Mouse (Mus musculus): ENCODE measurements around the gene Olfr1350. TPM values are rescaled to one million over a fixed set of nuclear protein-coding genes. Genes with fewer than 3 reads are reported as not detected.

Gene Olfr1350
- not detected for polyA plus RNA-seq (2012; fragmentation: generic; extraction: Trizol)
- long read RNA-seq, experiment 1 = 0 reads
- long read RNA-seq, experiment 2 = 0 reads

DNA sequence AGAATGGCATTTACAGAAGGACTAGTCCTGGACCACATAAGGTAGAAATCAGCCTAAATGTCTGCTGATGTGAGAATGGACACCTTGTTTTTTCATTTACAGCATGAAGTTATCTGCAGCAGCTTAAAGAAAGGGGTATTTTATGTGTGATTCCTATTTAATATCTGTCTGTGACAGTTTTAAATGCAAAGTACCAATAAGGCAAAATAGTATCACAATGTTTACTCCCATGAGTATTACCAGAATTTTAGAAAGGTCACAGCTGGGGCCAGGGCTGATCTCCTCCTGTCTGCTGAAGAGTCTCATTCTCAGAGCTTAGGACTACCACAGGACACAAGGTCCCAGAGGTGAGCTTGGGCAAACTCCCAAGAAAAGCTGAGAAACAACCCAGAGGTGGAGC, at the start of gene Olfr1350:
Olfr1350 (plus strand) TSS at position 301 of the 400 bp plus-strand sequence.
- Histone ChIP-seq H3K27me3 (ENCODE audit: control insufficient read depth, insufficient read depth, insufficient read length) (no peaks in the 10 kb centered on the region), H3K4me3 (ENCODE audit: insufficient read depth, poor library complexity, severe bottlenecking) (no peak within 1 kb of the TSS), H3ac (ENCODE audit: control insufficient read depth, insufficient read length, low read depth) (no peak within 1 kb of the TSS), H3K79me3 (ENCODE audit: low read depth) (no peaks in the 10 kb centered on the region), H3K36me3 (ENCODE audit: control insufficient read depth, insufficient read depth) (no peaks in the 10 kb centered on the region), H3K79me2 (ENCODE audit: control insufficient read depth, insufficient read depth) (no peaks in the 10 kb centered on the region)
- TF ChIP-seq CTCF (IDR thresholded peaks at IDR 0.05; ENCODE audit: control insufficient read depth, insufficient read depth, insufficient read length) = no peak
- TF ChIP-seq CEBPB (IDR thresholded peaks at IDR 0.05; ENCODE audit: low read depth) = no peak
- TF ChIP-seq MAX (IDR thresholded peaks at IDR 0.05) = no peak
- TF ChIP-seq MYOG (IDR thresholded peaks at IDR 0.05; ENCODE audit: control insufficient read depth, extremely low read depth, insufficient read length) = no peak
- no peak for TF ChIP-seq MYOD1 (IDR thresholded peaks at IDR 0.05; ENCODE audit: control insufficient read depth, insufficient read length, low read depth)
- no peak for TF ChIP-seq FOSL1 (IDR thresholded peaks at IDR 0.05; ENCODE audit: insufficient read depth, low read length, poor library complexity, severe bottlenecking)

DNA sequence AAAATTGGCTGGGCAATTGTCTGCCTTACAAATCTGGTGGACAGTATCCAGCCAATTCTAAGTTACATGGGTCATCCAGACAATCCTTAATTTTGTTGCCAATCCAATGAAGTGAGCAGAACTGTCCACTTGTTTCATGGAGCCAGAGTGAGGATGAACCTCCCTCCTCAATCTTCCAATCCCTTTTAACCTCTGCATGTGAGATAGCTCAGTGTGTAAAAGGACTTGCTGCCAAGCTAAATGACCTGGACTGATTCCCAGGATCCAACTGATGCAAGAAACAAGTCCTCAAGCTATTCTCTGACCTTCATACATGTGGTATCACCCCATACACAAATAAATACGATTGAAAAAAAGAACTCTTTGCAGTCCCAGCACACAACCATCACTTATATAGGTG, 43.0 kb upstream of the Olfr1350 start:
- Histone ChIP-seq H3K36me3 (ENCODE audit: control insufficient read depth, insufficient read depth) (no peaks in the 10 kb centered on the region), H3K27me3 (ENCODE audit: control insufficient read depth, insufficient read depth, insufficient read length) (no peaks in the 10 kb centered on the region), H3K79me3 (ENCODE audit: low read depth) (no peaks in the 10 kb centered on the region), H3K4me3 (ENCODE audit: insufficient read depth, poor library complexity, severe bottlenecking) (no peak overlapping the region), H3ac (ENCODE audit: control insufficient read depth, insufficient read length, low read depth) (no peak overlapping the region), H3K79me2 (ENCODE audit: control insufficient read depth, insufficient read depth) (no peaks in the 10 kb centered on the region)
- TF ChIP-seq CEBPB (IDR thresholded peaks at IDR 0.05; ENCODE audit: low read depth) (no peak), MYOD1 (IDR thresholded peaks at IDR 0.05; ENCODE audit: control insufficient read depth, insufficient read length, low read depth) (no peak), CTCF (IDR thresholded peaks at IDR 0.05; ENCODE audit: control insufficient read depth, insufficient read depth, insufficient read length) (no peak), USF1 (IDR thresholded peaks at IDR 0.05; ENCODE audit: low read depth) (no peak), MAX (IDR thresholded peaks at IDR 0.05) (no peak), MYOG (IDR thresholded peaks at IDR 0.05; ENCODE audit: control insufficient read depth, extremely low read depth, insufficient read length) (no peak), FOSL1 (IDR thresholded peaks at IDR 0.05; ENCODE audit: insufficient read depth, low read length, poor library complexity, severe bottlenecking) (no peak)

- no peaks in the 10 kb centered on the region for H3K36me3 ChIP-seq (ENCODE audit: control insufficient read depth, insufficient read depth)
- no peaks in the 10 kb centered on the region for H3K27me3 ChIP-seq (ENCODE audit: control insufficient read depth, insufficient read depth, insufficient read length)
- H3K4me3 ChIP-seq (ENCODE audit: insufficient read depth, poor library complexity, severe bottlenecking) = no peak within 1 kb of the TSS
Observed at GRCm38 (mm10) chr7:6522850-6523249, 41.8 kb upstream of the Olfr1350 start, which contains the start of gene Olfr1349. Gene Olfr1349 (minus strand): TSS chr7:6522950.

DNA sequence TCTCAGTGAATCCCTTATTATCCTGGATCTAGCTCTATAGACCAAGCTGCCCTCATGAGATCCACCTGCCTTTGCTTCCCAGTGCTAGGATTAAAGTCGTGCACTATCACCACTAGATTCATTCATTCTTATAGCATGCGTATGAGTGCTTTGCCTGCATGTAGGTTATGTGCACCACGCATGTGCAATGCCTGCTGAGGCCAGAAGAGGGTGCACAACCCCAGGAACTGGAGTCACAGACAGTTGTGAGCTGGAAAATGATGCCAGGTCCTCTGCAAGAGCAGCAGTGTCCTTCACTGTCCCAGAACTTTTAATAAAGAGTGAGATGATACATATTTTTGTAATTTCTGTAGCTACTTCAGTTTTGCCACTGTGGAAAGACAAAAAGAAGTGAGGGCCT, 39.6 kb upstream of the Olfr1350 start:
- H3K79me2 ChIP-seq (ENCODE audit: control insufficient read depth, insufficient read depth) = no peaks in the 10 kb centered on the region
- no peaks in the 10 kb centered on the region for H3K36me3 ChIP-seq (ENCODE audit: control insufficient read depth, insufficient read depth)
- no peak overlapping the region for H3ac ChIP-seq (ENCODE audit: control insufficient read depth, insufficient read length, low read depth)
- H3K4me3 ChIP-seq (ENCODE audit: insufficient read depth, poor library complexity, severe bottlenecking) = no peak overlapping the region
- no peaks in the 10 kb centered on the region for H3K27me3 ChIP-seq (ENCODE audit: control insufficient read depth, insufficient read depth, insufficient read length)
- TF ChIP-seq MYOD1 (IDR thresholded peaks at IDR 0.05; ENCODE audit: control insufficient read depth, insufficient read length, low read depth) = no peak
- TF ChIP-seq USF1 (IDR thresholded peaks at IDR 0.05; ENCODE audit: low read depth) = no peak
- no peak for TF ChIP-seq MYOG (IDR thresholded peaks at IDR 0.05; ENCODE audit: control insufficient read depth, extremely low read depth, insufficient read length)
- no peak for TF ChIP-seq MAX (IDR thresholded peaks at IDR 0.05)
- no peak for TF ChIP-seq CTCF (IDR thresholded peaks at IDR 0.05; ENCODE audit: control insufficient read depth, insufficient read depth, insufficient read length)
- no peak for TF ChIP-seq CEBPB (IDR thresholded peaks at IDR 0.05; ENCODE audit: low read depth)
- TF ChIP-seq FOSL1 (IDR thresholded peaks at IDR 0.05; ENCODE audit: insufficient read depth, low read length, poor library complexity, severe bottlenecking) = no peak
- no peaks in the 10 kb centered on the region for H3K79me3 ChIP-seq (ENCODE audit: low read depth)

More at GRCm38 (mm10) chr7:6522850-6523249, 41.8 kb upstream of the Olfr1350 start, which contains the start of gene Olfr1349:
- no peak for TF ChIP-seq CEBPB (IDR thresholded peaks at IDR 0.05; ENCODE audit: low read depth)
- no peak for TF ChIP-seq MAX (IDR thresholded peaks at IDR 0.05)
- TF ChIP-seq USF1 (IDR thresholded peaks at IDR 0.05; ENCODE audit: low read depth) = no peak
- TF ChIP-seq MYOD1 (IDR thresholded peaks at IDR 0.05; ENCODE audit: control insufficient read depth, insufficient read length, low read depth) = no peak
- no peak for TF ChIP-seq FOSL1 (IDR thresholded peaks at IDR 0.05; ENCODE audit: insufficient read depth, low read length, poor library complexity, severe bottlenecking)
- no peak for TF ChIP-seq CTCF (IDR thresholded peaks at IDR 0.05; ENCODE audit: control insufficient read depth, insufficient read depth, insufficient read length)
- no peak for TF ChIP-seq MYOG (IDR thresholded peaks at IDR 0.05; ENCODE audit: control insufficient read depth, extremely low read depth, insufficient read length)
- no peak within 1 kb of the TSS for H3ac ChIP-seq (ENCODE audit: control insufficient read depth, insufficient read length, low read depth)
- H3K79me2 ChIP-seq (ENCODE audit: control insufficient read depth, insufficient read depth) = no peaks in the 10 kb centered on the region
- H3K79me3 ChIP-seq (ENCODE audit: low read depth) = no peaks in the 10 kb centered on the region

DNA sequence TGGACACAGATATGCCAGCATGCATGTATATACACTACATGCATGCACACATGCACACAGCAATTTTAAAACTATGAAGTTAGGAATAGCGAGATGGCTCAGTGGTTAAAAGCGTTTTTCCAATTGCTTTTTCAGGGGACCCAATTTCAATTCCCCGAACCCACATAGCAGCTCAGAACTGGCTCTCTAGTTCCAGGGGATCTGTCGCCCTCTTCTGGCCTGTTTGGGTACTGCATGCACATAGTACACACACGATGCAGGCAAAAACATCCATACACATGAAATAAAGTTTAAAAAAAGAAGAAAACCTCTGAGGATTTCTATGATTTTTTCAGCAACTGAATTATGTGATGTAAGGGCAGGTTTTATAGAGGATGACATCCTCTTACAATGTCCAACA, 38.5 kb upstream of the Olfr1350 start:
- Histone ChIP-seq H3K79me3 (ENCODE audit: low read depth) (no peaks in the 10 kb centered on the region), H3ac (ENCODE audit: control insufficient read depth, insufficient read length, low read depth) (no peak overlapping the region), H3K36me3 (ENCODE audit: control insufficient read depth, insufficient read depth) (no peaks in the 10 kb centered on the region), H3K27me3 (ENCODE audit: control insufficient read depth, insufficient read depth, insufficient read length) (no peaks in the 10 kb centered on the region), H3K79me2 (ENCODE audit: control insufficient read depth, insufficient read depth) (no peaks in the 10 kb centered on the region), H3K4me3 (ENCODE audit: insufficient read depth, poor library complexity, severe bottlenecking) (no peak overlapping the region)
- TF ChIP-seq CTCF (IDR thresholded peaks at IDR 0.05; ENCODE audit: control insufficient read depth, insufficient read depth, insufficient read length) (no peak), MAX (IDR thresholded peaks at IDR 0.05) (no peak), CEBPB (IDR thresholded peaks at IDR 0.05; ENCODE audit: low read depth) (no peak), MYOG (IDR thresholded peaks at IDR 0.05; ENCODE audit: control insufficient read depth, extremely low read depth, insufficient read length) (no peak), MYOD1 (IDR thresholded peaks at IDR 0.05; ENCODE audit: control insufficient read depth, insufficient read length, low read depth) (no peak), FOSL1 (IDR thresholded peaks at IDR 0.05; ENCODE audit: insufficient read depth, low read length, poor library complexity, severe bottlenecking) (no peak), USF1 (IDR thresholded peaks at IDR 0.05; ENCODE audit: low read depth) (no peak)
